Mouse (Mus musculus): Measurements from ENCODE around the gene Vopp1. TPM values are rescaled to one million over a fixed set of nuclear protein-coding genes. Genes with fewer than 3 reads are reported as not detected.
"Not testable (repeated sequence)": the region's sequence is repeated elsewhere in the genome, so short reads cannot be mapped to it uniquely, and the experiment has no call there.

Gene Vopp1
- 24.3 and 28.4 TPM in 2 replicates for polyA plus RNA-seq (2015; fragmentation: Nextera tagmentation; extraction: Ambion mirVana)

- Histone ChIP-seq H3K4me1 (replicated peaks; ENCODE audit: control insufficient read depth, insufficient read depth) (no peaks in the 10 kb centered on the region), H3K4me2 (replicated peaks; ENCODE audit: low read depth) (peak within 1 kb of the TSS; percentile 69), H3K36me3 (ENCODE audit: control insufficient read depth, insufficient read depth, low read length) (no peaks in the 10 kb centered on the region), H3K4me3 (ENCODE audit: low read depth, low read length) (peak within 1 kb of the TSS; percentile 97), H3K27ac (replicated peaks) (peak within 1 kb of the TSS; percentile 94), H3K9me3 (ENCODE audit: control insufficient read depth, low read length) (no peaks in the 10 kb centered on the region), H3K9ac (ENCODE audit: low read length) (peak within 1 kb of the TSS; percentile 97), H3K27me3 (ENCODE audit: control insufficient read depth, insufficient read depth, low read length) (no peaks in the 10 kb centered on the region)
- WGBS = under 1% methylated on average over 65 of the region's 87 CpGs
- TF ChIP-seq CTCF (IDR thresholded peaks at IDR 0.05; ENCODE audit: low read depth) (peak; percentile 36; the same call in 1 of the 2 replicates), EP300 (optimal IDR thresholded peaks at IDR 0.05) (no peak)
- peak; percentile 79 for DNase-seq (ENCODE audit: low spot score)
- ATAC-seq (ENCODE audit: low FRiP score, low TSS enrichment) = peak; percentile 93
These were observed at the start of gene Vopp1 for GRCm38 (mm10) chr6:57824422-57825258. Vopp1 (minus strand) TSS chr6:57825159.

GRCm38 (mm10) chr6:57859043-57860042, 34.4 kb upstream of the Vopp1 start:
- no peak for TF ChIP-seq EP300 (optimal IDR thresholded peaks at IDR 0.05)
- peak; percentile 90 for TF ChIP-seq CTCF (IDR thresholded peaks at IDR 0.05; ENCODE audit: low read depth)
- no peaks in the 10 kb centered on the region for H3K36me3 ChIP-seq (ENCODE audit: control insufficient read depth, insufficient read depth, low read length)
- ATAC-seq (ENCODE audit: low FRiP score, low TSS enrichment) = peak; percentile 73
- H3K27me3 ChIP-seq (ENCODE audit: control insufficient read depth, insufficient read depth, low read length) = no peaks in the 10 kb centered on the region
- 46% methylated on average over 6 of the region's 6 CpGs for WGBS
- H3K4me2 ChIP-seq (replicated peaks; ENCODE audit: low read depth) = 0 out of 2 replicates have a peak overlapping the region, but pooled peaks have one; percentile 2
- H3K27ac ChIP-seq (replicated peaks) = no peak overlapping the region
- peak; percentile 26 for DNase-seq (ENCODE audit: low spot score)
- no peak overlapping the region for H3K4me3 ChIP-seq (ENCODE audit: low read depth, low read length)
- H3K9ac ChIP-seq (ENCODE audit: low read length) = no peak overlapping the region
- H3K4me1 ChIP-seq (replicated peaks; ENCODE audit: control insufficient read depth, insufficient read depth) = no peaks in the 10 kb centered on the region
- no peaks in the 10 kb centered on the region for H3K9me3 ChIP-seq (ENCODE audit: control insufficient read depth, low read length)

- H3K9ac ChIP-seq (ENCODE audit: low read length) = not testable (repeated sequence)
These were observed 26.2 kb upstream of the Vopp1 start for GRCm38 (mm10) chr6:57851177-57851576.

GRCm38 (mm10) chr6:57850286-57850685, 25.3 kb upstream of the Vopp1 start, which contains the start of gene Vmn1r21:
Vmn1r21 (minus strand) TSS chr6:57850343.
- 55% methylated on average over 1 of the region's 1 CpGs for WGBS
- TF ChIP-seq EP300 (optimal IDR thresholded peaks at IDR 0.05) (no peak), CTCF (IDR thresholded peaks at IDR 0.05; ENCODE audit: low read depth) (no peak)
- no peaks in the 10 kb centered on the region for H3K36me3 ChIP-seq (ENCODE audit: control insufficient read depth, insufficient read depth, low read length)
- ATAC-seq (ENCODE audit: low FRiP score, low TSS enrichment) (no peak), DNase-seq (ENCODE audit: low spot score) (no peak)
- H3K9ac ChIP-seq (ENCODE audit: low read length) = no peak within 1 kb of the TSS
- no peak within 1 kb of the TSS for H3K4me2 ChIP-seq (replicated peaks; ENCODE audit: low read depth)
- no peak within 1 kb of the TSS for H3K4me3 ChIP-seq (ENCODE audit: low read depth, low read length)
- no peaks in the 10 kb centered on the region for H3K9me3 ChIP-seq (ENCODE audit: control insufficient read depth, low read length)
- no peaks in the 10 kb centered on the region for H3K27me3 ChIP-seq (ENCODE audit: control insufficient read depth, insufficient read depth, low read length)
- H3K27ac ChIP-seq (replicated peaks) = no peak within 1 kb of the TSS
- no peaks in the 10 kb centered on the region for H3K4me1 ChIP-seq (replicated peaks; ENCODE audit: control insufficient read depth, insufficient read depth)

More at GRCm38 (mm10) chr6:57851177-57851576, 26.2 kb upstream of the Vopp1 start:
- not testable (repeated sequence) for H3K27ac ChIP-seq (replicated peaks); DNase-seq (ENCODE audit: low spot score); H3K4me2 ChIP-seq (replicated peaks; ENCODE audit: low read depth); H3K4me3 ChIP-seq (ENCODE audit: low read depth, low read length); H3K4me1 ChIP-seq (replicated peaks; ENCODE audit: control insufficient read depth, insufficient read depth); ATAC-seq (ENCODE audit: low FRiP score, low TSS enrichment); H3K27me3 ChIP-seq (ENCODE audit: control insufficient read depth, insufficient read depth, low read length); H3K9me3 ChIP-seq (ENCODE audit: control insufficient read depth, low read length); H3K36me3 ChIP-seq (ENCODE audit: control insufficient read depth, insufficient read depth, low read length)
- WGBS = 91% methylated on average over 5 of the region's 5 CpGs

- DNase-seq (ENCODE audit: low spot score) (no peak), ATAC-seq (ENCODE audit: low FRiP score, low TSS enrichment) (no peak)
- H3K9me3 ChIP-seq (ENCODE audit: control insufficient read depth, low read length) = no peaks in the 10 kb centered on the region
- no peaks in the 10 kb centered on the region for H3K4me1 ChIP-seq (replicated peaks; ENCODE audit: control insufficient read depth, insufficient read depth)
- no peak overlapping the region for H3K4me2 ChIP-seq (replicated peaks; ENCODE audit: low read depth)
- H3K4me3 ChIP-seq (ENCODE audit: low read depth, low read length) = no peak overlapping the region
- H3K27me3 ChIP-seq (ENCODE audit: control insufficient read depth, insufficient read depth, low read length) = no peaks in the 10 kb centered on the region
- H3K27ac ChIP-seq (replicated peaks) = no peak overlapping the region
- WGBS = 53% methylated on average over 2 of the region's 2 CpGs
- H3K36me3 ChIP-seq (ENCODE audit: control insufficient read depth, insufficient read depth, low read length) = no peaks in the 10 kb centered on the region
- TF ChIP-seq CTCF (IDR thresholded peaks at IDR 0.05; ENCODE audit: low read depth) (no peak), EP300 (optimal IDR thresholded peaks at IDR 0.05) (no peak)
- no peak overlapping the region for H3K9ac ChIP-seq (ENCODE audit: low read length)
These were observed 14.9 kb upstream of the Vopp1 start for GRCm38 (mm10) chr6:57839693-57840408.
